Mouse (Mus musculus) E14TG2a.4 (cell line): ENCODE measurements at regions not wholly inside any gene's neighbourhood (a gene's known extent, or its start where the extent isn't known, plus 50 kb on each side); places are given as distances from the start of the nearest gene placed in this dataset.

Experiments used
- CTCF ChIP-seq: conservative IDR thresholded peaks from 2 replicates; pipeline ENCODE4 v1.5.1; 2014; ENCODE audit warnings: low read length
- NANOG ChIP-seq: IDR thresholded peaks from 2 replicates; pipeline ENCODE4 v1.6.1; 2014; ENCODE audit warnings: borderline replicate concordance, low read length, mixed read lengths

DNA sequence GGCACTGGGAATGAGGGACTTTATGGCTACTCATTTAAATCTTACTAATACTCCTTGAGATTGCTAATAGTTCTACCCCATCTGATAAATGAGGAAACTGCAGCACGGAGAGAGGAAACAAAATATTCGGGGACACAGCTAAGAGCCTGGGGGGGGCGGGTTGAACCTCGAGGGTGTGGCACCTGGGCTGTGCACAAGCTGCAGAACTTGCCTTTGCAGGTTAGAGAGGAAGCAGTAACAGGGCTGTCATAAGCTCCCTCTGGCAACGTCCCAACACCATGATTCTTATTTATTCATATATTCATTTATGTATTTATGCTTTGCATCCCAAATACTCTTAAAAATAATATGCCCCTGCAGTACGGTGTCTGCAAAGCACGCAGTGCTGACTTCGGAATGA, 237.5 kb downstream of the Ccser2 start:
- no peak for TF ChIP-seq CTCF
- no peak for TF ChIP-seq NANOG
